Mouse (Mus musculus): Measurements from ENCODE around the gene Smpd4.
"Not testable (repeated sequence)": the region's sequence is repeated elsewhere in the genome, so short reads cannot be mapped to it uniquely, and the experiment has no call there.

The Smpd4 gene

GRCm38 (mm10) chr16:17619198-17620105 is at the start of gene Smpd4:
Smpd4 (plus strand) TSS chr16:17619354.
- DNase-seq (ENCODE audit: low spot score in 2 of 2), result peak; percentile 79 to 88

- DNase-seq (ENCODE audit: low spot score in 2 of 2), result no peak
Measured at GRCm38 (mm10) chr16:17575870-17576824, 43.0 kb upstream of the Smpd4 start.

GRCm38 (mm10) chr16:17576825-17577215 is 42.3 kb upstream of the Smpd4 start:
- no peak for DNase-seq (ENCODE audit: low spot score in 2 of 2)

GRCm38 (mm10) chr16:17583064-17583463 is 36.1 kb upstream of the Smpd4 start, which contains the start of gene Slc7a4:
Slc7a4 (minus strand) TSS chr16:17583214.
- no peak for DNase-seq (ENCODE audit: low spot score in 2 of 2)

GRCm38 (mm10) chr16:17584555-17584954 is 34.6 kb upstream of the Smpd4 start:
- DNase-seq (ENCODE audit: low spot score in 2 of 2), result no peak

GRCm38 (mm10) chr16:17590731-17591130 is 28.4 kb upstream of the Smpd4 start:
- no peak for DNase-seq (ENCODE audit: low spot score in 2 of 2)

- no peak for DNase-seq (ENCODE audit: low spot score in 2 of 2)
Measured at GRCm38 (mm10) chr16:17600944-17601562, 18.1 kb upstream of the Smpd4 start.

- DNase-seq (ENCODE audit: low spot score in 2 of 2), result no peak
Measured at GRCm38 (mm10) chr16:17604941-17605340, 14.2 kb upstream of the Smpd4 start.

GRCm38 (mm10) chr16:17605684-17606083 is 13.5 kb upstream of the Smpd4 start:
- DNase-seq (ENCODE audit: low spot score in 2 of 2), result no peak

GRCm38 (mm10) chr16:17611383-17611782 is 7.8 kb upstream of the Smpd4 start:
- DNase-seq (ENCODE audit: low spot score in 2 of 2), result no peak

- not testable (repeated sequence) for DNase-seq (ENCODE audit: low spot score in 2 of 2)
Measured at GRCm38 (mm10) chr16:17614740-17615139, 4.4 kb upstream of the Smpd4 start.

GRCm38 (mm10) chr16:17616212-17616611 is 2.9 kb upstream of the Smpd4 start:
- DNase-seq (ENCODE audit: low spot score in 2 of 2), result no peak

GRCm38 (mm10) chr16:17617922-17618565 is 1.1 kb upstream of the Smpd4 start:
- peak; percentile 30 to 39 for DNase-seq (ENCODE audit: low spot score in 2 of 2)

- DNase-seq (ENCODE audit: low spot score in 2 of 2), result no peak
Measured at GRCm38 (mm10) chr16:17621936-17622335, 2.8 kb downstream of the Smpd4 start.

- no peak for DNase-seq (ENCODE audit: low spot score in 2 of 2)
Measured at GRCm38 (mm10) chr16:17625488-17626268, 6.5 kb downstream of the Smpd4 start.

GRCm38 (mm10) chr16:17626269-17626555 is 7.1 kb downstream of the Smpd4 start:
- no peak for DNase-seq (ENCODE audit: low spot score in 2 of 2)

GRCm38 (mm10) chr16:17632580-17632979 is 13.4 kb downstream of the Smpd4 start:
- DNase-seq (ENCODE audit: low spot score in 2 of 2), result no peak

- DNase-seq (ENCODE audit: low spot score in 2 of 2), result no peak
Measured at GRCm38 (mm10) chr16:17633481-17634181, 14.5 kb downstream of the Smpd4 start.

- DNase-seq (ENCODE audit: low spot score in 2 of 2), result no peak
Measured at GRCm38 (mm10) chr16:17636904-17637303, 17.8 kb downstream of the Smpd4 start.

GRCm38 (mm10) chr16:17637610-17638009 is 18.5 kb downstream of the Smpd4 start:
- no peak for DNase-seq (ENCODE audit: low spot score in 2 of 2)

Data from spleen, postnatal 36 days (tissue).